Mouse (Mus musculus) forebrain, postnatal 0 days (tissue): Measurements from ENCODE around the gene Pecam1. TPM values are rescaled to one million over a fixed set of nuclear protein-coding genes. Genes with fewer than 3 reads are reported as not detected.

ENCODE experiments used
- ATAC-seq: fragments of 200-750 bp; cut with Nextera tagmentation; 2 replicates; pipeline ENCODE4 v1.8.0; 2017; ENCODE audit warnings: mild to moderate bottlenecking, moderate library complexity
- DNase-seq: peaks from one replicate; pipeline ENCODE4 v3.0.0-alpha.2; 2015
- H3K27ac ChIP-seq: fragments of 300-500 bp; sonication (generic); 2 replicates; pipeline ENCODE4 v1.5.1; 2014; ENCODE audit warnings: low read depth, mild to moderate bottlenecking, antibody characterized with exemption, low read length, moderate library complexity, mixed read lengths
- H3K27me3 ChIP-seq: fragments of 300-500 bp; sonication (generic); 2 replicates; pipeline ENCODE4 v1.6.1; 2014; ENCODE audit warnings: mild to moderate bottlenecking, low read length, mixed read lengths; ENCODE audit not compliant: insufficient read depth
- H3K36me3 ChIP-seq: fragments of 300-500 bp; sonication (generic); 2 replicates; pipeline ENCODE4 v1.6.1; 2014; ENCODE audit warnings: mild to moderate bottlenecking, moderate library complexity; ENCODE audit not compliant: insufficient read depth
- H3K4me1 ChIP-seq: fragments of 300-500 bp; sonication (generic); 2 replicates; pipeline ENCODE4 v1.6.1; 2014; ENCODE audit warnings: antibody characterized with exemption; ENCODE audit not compliant: insufficient read depth
- H3K4me2 ChIP-seq: fragments of 300-500 bp; sonication (generic); 2 replicates; pipeline ENCODE4 v1.6.1; 2014; ENCODE audit warnings: low read depth, mild to moderate bottlenecking, moderate library complexity
- H3K4me3 ChIP-seq: fragments of 300-500 bp; sonication (generic); 2 replicates; pipeline ENCODE4 v1.5.1; 2014; ENCODE audit warnings: low read depth, low read length, mixed read lengths
- H3K9ac ChIP-seq: fragments of 300-500 bp; sonication (generic); 2 replicates; pipeline ENCODE4 v1.6.1; 2014; ENCODE audit warnings: mild to moderate bottlenecking
- H3K9me3 ChIP-seq: fragments of 300-500 bp; sonication (generic); 2 replicates; pipeline ENCODE4 v1.6.1; 2016; ENCODE audit warnings: low read length
- CTCF ChIP-seq: sonication (generic); IDR thresholded peaks from 2 replicates; pipeline ENCODE4 v1.5.1; 2016; ENCODE audit warnings: antibody characterized with exemption, control low read depth, low read depth
- WGBS: fragments of 180-500 bp; shearing (Covaris S2); extraction: QIAGEN DNeasy Blood & Tissue Kit; methylation state at CpG from one replicate; pipeline ENCODE4 v1.1.7; 2014; 5-methylcytosine and 5-hydroxymethylcytosine counted together
- polyA plus RNA-seq: library from polyadenylated mRNA; unstranded; fragments of >200 nt; fragmentation: Nextera tagmentation; extraction: Ambion mirVana; gene quantifications from 2 replicates; pipeline ENCODE4 v1.2.1, GENCODE M21; 2015
- total RNA-seq: library from RNA; depleted of rRNA; stranded (reverse); fragments of >200 nt; gene quantifications from 2 replicates; pipeline ENCODE4 v1.2.3, GENCODE M21; 2014

Pecam1 gene
- total and polyA plus RNA-seq, 2 experiments from 2014 or later: 10.6 to 22.4 TPM

DNA sequence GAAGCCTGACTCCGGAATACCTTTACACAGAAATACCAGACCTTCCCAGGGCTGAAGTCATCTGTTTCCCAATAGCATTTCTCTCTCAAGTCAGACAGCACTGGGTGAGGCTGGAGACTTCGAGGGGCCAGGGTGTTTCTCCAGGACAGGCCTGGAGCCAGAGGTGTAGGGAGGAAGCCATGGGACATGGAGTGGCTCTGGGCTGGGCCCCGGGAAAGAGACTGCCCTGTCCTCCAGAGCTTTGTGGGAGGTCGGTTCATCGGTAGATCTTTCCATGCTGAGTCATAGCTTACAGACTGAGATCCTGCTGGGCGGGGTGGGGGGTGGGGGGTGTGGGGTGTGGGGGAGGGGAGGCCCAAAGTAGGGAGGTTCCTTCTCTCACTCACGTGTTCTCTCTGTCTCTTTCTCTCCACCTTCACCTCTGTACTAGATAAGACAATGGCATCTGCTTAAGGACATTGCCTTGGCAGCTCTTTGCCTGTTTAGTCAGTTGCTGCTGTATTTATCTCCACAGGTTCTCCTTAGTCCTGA is 27.5 kb downstream of the Pecam1 start:
- H3K27ac ChIP-seq: no peak overlapping the region
- no peak overlapping the region for H3K4me2 ChIP-seq
- 40% methylated on average over 7 of the region's 7 CpGs for WGBS
- H3K9me3 ChIP-seq: no peaks in the 10 kb centered on the region
- no peak for DNase-seq
- no peak overlapping the region for H3K9ac ChIP-seq
- no peak overlapping the region for H3K4me3 ChIP-seq
- H3K36me3 ChIP-seq: no peaks in the 10 kb centered on the region
- no peak for ATAC-seq
- H3K27me3 ChIP-seq: no peaks in the 10 kb centered on the region
- no peak for TF ChIP-seq CTCF
- no peaks in the 10 kb centered on the region for H3K4me1 ChIP-seq

DNA sequence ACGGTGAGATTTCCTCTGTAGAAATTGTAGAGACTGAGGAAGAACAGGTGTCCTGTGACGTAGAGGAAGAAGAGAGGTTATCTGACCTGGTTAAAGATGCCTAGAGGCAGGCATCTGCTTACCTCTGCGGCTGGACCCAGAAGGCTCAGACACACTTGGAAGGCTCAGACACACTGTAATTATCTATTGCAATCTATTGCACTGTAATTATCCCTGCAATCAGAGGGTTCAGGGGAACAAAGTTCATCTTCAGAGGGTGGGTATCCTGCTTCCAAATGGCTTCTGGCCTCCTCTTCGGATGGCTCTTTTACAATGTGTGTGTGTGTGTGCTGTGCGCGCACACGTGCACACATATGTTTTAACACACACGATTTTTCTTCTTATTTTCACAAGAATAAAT is 30.0 kb downstream of the Pecam1 start:
- 87% methylated on average over 8 of the region's 8 CpGs for WGBS
- Histone ChIP-seq H3K27me3 (no peaks in the 10 kb centered on the region), H3K27ac (no peak overlapping the region), H3K9ac (no peak overlapping the region), H3K9me3 (no peaks in the 10 kb centered on the region), H3K36me3 (no peaks in the 10 kb centered on the region), H3K4me3 (no peak overlapping the region), H3K4me1 (no peaks in the 10 kb centered on the region), H3K4me2 (no peak overlapping the region)
- no peak for DNase-seq
- no peak for TF ChIP-seq CTCF
- ATAC-seq: no peak

DNA sequence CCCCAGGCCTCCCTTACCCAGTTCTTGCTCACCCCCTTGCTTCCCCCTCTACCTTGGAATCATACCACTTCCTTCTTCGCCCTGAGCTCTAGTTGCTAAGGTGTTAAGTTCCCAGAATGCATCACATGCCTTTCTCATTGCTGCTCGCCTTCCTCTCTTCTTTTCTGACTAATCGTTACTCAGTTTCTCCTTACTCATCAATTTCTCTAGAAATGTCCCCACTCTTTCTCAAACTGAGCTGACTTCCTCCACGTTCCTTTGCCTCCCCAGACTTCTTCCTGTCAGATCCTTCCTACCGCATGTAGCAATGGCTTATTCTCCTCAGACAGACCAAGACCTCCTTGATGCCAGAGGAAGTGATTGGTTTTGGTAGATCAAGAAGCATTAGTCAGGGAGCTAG is 33.9 kb downstream of the Pecam1 start:
- Histone ChIP-seq H3K4me1 (no peaks in the 10 kb centered on the region), H3K4me3 (no peak overlapping the region), H3K9me3 (no peaks in the 10 kb centered on the region), H3K36me3 (no peaks in the 10 kb centered on the region), H3K4me2 (no peak overlapping the region), H3K27ac (no peak overlapping the region), H3K27me3 (no peaks in the 10 kb centered on the region), H3K9ac (no peak overlapping the region)
- ATAC-seq (no peak), DNase-seq (no peak)
- 85% methylated on average over 5 of the region's 5 CpGs for WGBS
- no peak for TF ChIP-seq CTCF

DNA sequence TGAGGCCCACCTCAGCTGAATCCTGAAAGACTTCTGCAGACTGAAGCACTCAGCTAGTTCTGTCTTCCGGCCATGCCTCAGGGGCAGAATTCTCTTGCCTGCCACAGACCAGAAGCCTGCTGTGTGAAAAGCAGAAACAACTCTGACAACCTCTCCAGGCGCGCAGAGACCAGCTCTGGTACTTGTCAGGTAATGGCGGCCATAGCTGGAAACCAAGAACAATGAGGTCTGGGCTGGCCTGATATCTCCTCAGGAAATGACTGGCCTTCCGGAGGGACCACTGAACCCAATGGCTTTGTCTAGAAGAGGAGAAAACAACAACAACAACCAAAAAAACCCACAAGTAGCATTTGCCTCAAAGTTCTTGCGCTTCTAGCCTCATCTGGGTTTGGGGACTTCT is 35.4 kb downstream of the Pecam1 start:
- 85% methylated on average over 6 of the region's 6 CpGs for WGBS
- H3K4me1 ChIP-seq: no peaks in the 10 kb centered on the region
- H3K27ac ChIP-seq: no peak overlapping the region
- DNase-seq (no peak), ATAC-seq (no peak)
- no peaks in the 10 kb centered on the region for H3K9me3 ChIP-seq
- no peaks in the 10 kb centered on the region for H3K27me3 ChIP-seq
- H3K4me2 ChIP-seq: no peak overlapping the region
- TF ChIP-seq CTCF: no peak
- no peak overlapping the region for H3K9ac ChIP-seq
- H3K36me3 ChIP-seq: no peaks in the 10 kb centered on the region
- no peak overlapping the region for H3K4me3 ChIP-seq

DNA sequence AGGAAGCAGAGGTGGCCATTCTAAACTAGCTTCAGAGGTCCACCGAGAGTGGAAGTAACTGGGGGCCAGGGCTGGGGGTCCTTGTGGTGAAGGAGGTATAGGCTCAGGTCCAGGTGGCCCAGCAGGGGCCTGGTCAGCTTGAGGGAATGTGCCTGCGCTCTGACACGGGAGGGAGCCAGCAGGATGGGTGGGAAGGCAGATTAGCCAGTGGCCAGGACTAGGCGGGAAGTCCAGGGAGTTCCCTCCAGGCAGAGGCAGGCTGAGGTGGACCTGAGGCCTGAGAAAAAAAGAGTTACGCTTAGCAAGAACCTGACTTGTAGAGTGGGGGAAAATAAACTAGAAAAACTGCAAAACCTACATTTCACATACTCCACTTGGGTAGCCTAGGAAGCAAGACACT is 39.6 kb downstream of the Pecam1 start:
- H3K9me3 ChIP-seq: no peaks in the 10 kb centered on the region
- TF ChIP-seq CTCF: no peak
- 73% methylated on average over 5 of the region's 5 CpGs for WGBS

DNA sequence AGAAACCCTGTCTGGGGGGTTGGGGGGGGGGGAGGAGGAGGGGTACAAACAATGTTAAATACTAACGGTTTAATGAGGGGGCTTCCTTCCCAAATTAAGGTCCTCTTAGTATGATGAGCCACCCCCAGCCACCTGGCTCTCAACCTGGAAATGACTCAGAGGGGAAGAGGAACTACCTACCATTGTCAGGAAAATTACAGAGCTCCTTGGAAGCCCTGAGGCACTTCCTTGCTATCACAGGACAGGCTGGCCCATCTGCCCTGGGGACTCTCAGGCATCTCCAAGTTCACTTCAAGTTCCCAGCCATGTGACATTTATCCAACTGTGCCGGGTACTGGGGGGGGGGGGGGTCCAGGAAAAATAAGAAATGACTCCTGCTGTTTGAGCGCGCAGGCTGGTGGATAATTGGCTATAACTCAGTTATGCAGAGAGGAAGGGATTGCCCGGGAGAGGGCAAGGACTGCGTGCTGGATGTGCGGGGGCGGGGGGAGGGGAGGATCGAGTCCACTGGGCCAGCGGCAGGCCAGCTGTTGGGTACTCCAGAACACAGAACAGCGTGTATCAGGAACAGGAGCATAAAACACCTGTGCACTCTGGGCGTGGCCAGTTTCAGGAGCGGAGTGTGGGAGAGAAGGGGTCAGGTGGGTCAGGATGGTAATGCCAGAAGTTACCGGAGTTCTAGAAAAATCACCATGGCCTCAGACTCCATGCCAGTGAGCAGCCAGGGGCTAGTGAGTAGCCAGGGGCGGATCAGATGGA is 41.0 kb downstream of the Pecam1 start:
- no peaks in the 10 kb centered on the region for H3K36me3 ChIP-seq
- WGBS: 42% methylated on average over 15 of the region's 15 CpGs
- no peak for DNase-seq
- H3K4me2 ChIP-seq: no peak overlapping the region
- no peak for ATAC-seq
- H3K27ac ChIP-seq: no peak overlapping the region
- no peak overlapping the region for H3K9ac ChIP-seq
- no peak overlapping the region for H3K4me3 ChIP-seq
- H3K4me1 ChIP-seq: no peaks in the 10 kb centered on the region
- H3K27me3 ChIP-seq: no peaks in the 10 kb centered on the region
- no peak for TF ChIP-seq CTCF
- no peaks in the 10 kb centered on the region for H3K9me3 ChIP-seq

More for the DNA sequence above, 39.6 kb downstream of the Pecam1 start:
- H3K9ac ChIP-seq: no peak overlapping the region
- ATAC-seq: no peak
- H3K27ac ChIP-seq: no peak overlapping the region
- H3K36me3 ChIP-seq: no peaks in the 10 kb centered on the region
- no peaks in the 10 kb centered on the region for H3K27me3 ChIP-seq
- H3K4me2 ChIP-seq: no peak overlapping the region
- no peaks in the 10 kb centered on the region for H3K4me1 ChIP-seq
- H3K4me3 ChIP-seq: no peak overlapping the region
- no peak for DNase-seq

DNA sequence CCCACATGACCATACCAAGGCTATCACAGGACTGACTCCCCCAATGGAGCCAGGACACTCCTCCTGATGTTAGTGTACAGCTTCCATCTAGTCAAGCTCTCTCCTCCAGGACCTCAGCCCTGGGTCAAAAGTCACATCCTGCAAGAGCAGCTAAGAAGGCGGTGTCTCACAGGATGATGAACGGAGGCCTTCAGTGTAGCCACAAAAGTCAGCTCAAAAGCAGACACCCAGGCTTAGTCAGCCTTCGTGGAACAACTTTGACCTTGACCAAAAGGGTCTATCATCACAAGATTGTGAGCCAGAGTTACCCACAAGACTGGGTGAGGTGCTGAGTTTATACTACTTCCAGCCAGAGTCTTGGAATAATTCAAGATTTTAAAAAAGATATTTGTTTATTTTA is 42.6 kb downstream of the Pecam1 start:
- Histone ChIP-seq H3K27ac (no peak overlapping the region), H3K9ac (no peak overlapping the region), H3K4me1 (no peaks in the 10 kb centered on the region), H3K36me3 (no peaks in the 10 kb centered on the region), H3K27me3 (no peaks in the 10 kb centered on the region), H3K4me2 (no peak overlapping the region), H3K9me3 (no peaks in the 10 kb centered on the region), H3K4me3 (no peak overlapping the region)
- TF ChIP-seq CTCF: no peak
- WGBS: 84% methylated on average over 3 of the region's 3 CpGs
- DNase-seq (no peak), ATAC-seq (no peak)
